ENCODE assay signal across 14 mouse cellular contexts in genomic region chr12:7228541-7229225, GRCm38 (mm10).
"Had no signal": no experiment of that assay in that cellular context is flagged by ENCODE, and none has a peak within 500 bp of the region (broad histone marks: within the 10 kb centered on the region; RNA-seq: fewer than 3 reads in every experiment).

No protein-coding gene starts in this region.

- H3K36me3 ChIP-seq: limb, embryonic 15.5 days; liver, embryonic 12.5 days; midbrain, embryonic 10.5 days; midbrain, embryonic 15.5 days; neural tube, embryonic 12.5 days; stomach, embryonic 15.5 days had no signal

- DNase-seq: kidney, adult 11 months; kidney, adult 9 months; kidney, postnatal 36 days; lung, embryonic 14.5 days; lung, postnatal 10 days; lung, postnatal 4 days; thymus, postnatal 4 days had no signal

- H3K9me3 ChIP-seq: limb, embryonic 15.5 days; liver, embryonic 12.5 days; midbrain, embryonic 10.5 days; midbrain, embryonic 15.5 days; neural tube, embryonic 12.5 days; stomach, embryonic 15.5 days had no signal

- H3K4me3 ChIP-seq: limb, embryonic 15.5 days; liver, embryonic 12.5 days; midbrain, embryonic 10.5 days; midbrain, embryonic 15.5 days; neural tube, embryonic 12.5 days; stomach, embryonic 15.5 days had no signal

- H3K27ac ChIP-seq: kidney, postnatal 0 days; limb, embryonic 15.5 days; liver, embryonic 12.5 days; midbrain, embryonic 10.5 days; midbrain, embryonic 15.5 days; neural tube, embryonic 12.5 days; stomach, embryonic 15.5 days had no signal

- H3K4me2 ChIP-seq: limb, embryonic 15.5 days; liver, embryonic 12.5 days; lung, embryonic 14.5 days; midbrain, embryonic 15.5 days; neural tube, embryonic 12.5 days; stomach, embryonic 15.5 days had no signal

- H3K9ac ChIP-seq: limb, embryonic 15.5 days; liver, embryonic 12.5 days; lung, embryonic 14.5 days; midbrain, embryonic 15.5 days; neural tube, embryonic 12.5 days; stomach, embryonic 15.5 days had no signal

- ATAC-seq: liver, embryonic 12.5 days; midbrain, embryonic 15.5 days had no signal

- H3K27me3 ChIP-seq: limb, embryonic 15.5 days; liver, embryonic 12.5 days; midbrain, embryonic 15.5 days; neural tube, embryonic 12.5 days; stomach, embryonic 15.5 days had no signal

- H3K4me1 ChIP-seq: limb, embryonic 15.5 days; liver, embryonic 12.5 days; midbrain, embryonic 10.5 days; midbrain, embryonic 15.5 days; neural tube, embryonic 12.5 days; stomach, embryonic 15.5 days had no signal
